Mouse (Mus musculus) embryonic facial prominence, embryonic 11.5 days (tissue): ENCODE measurements around the gene Tmem240. TPM values are rescaled to one million over a fixed set of nuclear protein-coding genes. Genes with fewer than 3 reads are reported as not detected.

Experiments used
- ATAC-seq: fragments of 200-750 bp; cut with Nextera tagmentation; replicated peaks from 2 replicates; pipeline ENCODE4 v1.8.0; 2017; ENCODE audit warnings: low read depth; ENCODE audit not compliant: insufficient number of reproducible peaks, low FRiP score, low TSS enrichment
- DNase-seq: peaks from one replicate; pipeline ENCODE4 v3.0.0-alpha.2; 2015; ENCODE audit warnings: low spot score
- H3K27ac ChIP-seq: fragments of 300-500 bp; sonication (generic); replicated peaks from 2 replicates; pipeline ENCODE4 v1.5.1; 2014; ENCODE audit warnings: mild to moderate bottlenecking, low read depth, low read length, control low read depth
- H3K27me3 ChIP-seq: fragments of 300-500 bp; sonication (generic); 2 replicates; pipeline ENCODE4 v1.6.1; 2014; ENCODE audit warnings: mild to moderate bottlenecking, low read length, moderate library complexity, mixed read lengths; ENCODE audit not compliant: control insufficient read depth, insufficient read depth
- H3K36me3 ChIP-seq: fragments of 300-500 bp; sonication (generic); replicated peaks from 2 replicates; pipeline ENCODE4 v1.6.1; 2014; ENCODE audit warnings: low read depth, mild to moderate bottlenecking, low read length, moderate library complexity, mixed read lengths; ENCODE audit not compliant: control insufficient read depth, insufficient read depth
- H3K4me1 ChIP-seq: fragments of 300-500 bp; sonication (generic); 2 replicates; pipeline ENCODE4 v1.6.1; 2014; ENCODE audit warnings: low read length, mixed read lengths; ENCODE audit not compliant: control insufficient read depth, insufficient read depth
- H3K4me2 ChIP-seq: fragments of 300-500 bp; sonication (generic); 2 replicates; pipeline ENCODE4 v1.6.1; 2014; ENCODE audit warnings: low read depth, mild to moderate bottlenecking, control low read depth, low read length, moderate library complexity
- H3K4me3 ChIP-seq: fragments of 300-500 bp; sonication (generic); 2 replicates; pipeline ENCODE4 v1.5.1; 2014; ENCODE audit warnings: low read depth, low read length, control low read depth
- H3K9ac ChIP-seq: fragments of 300-500 bp; sonication (generic); replicated peaks from 2 replicates; pipeline ENCODE4 v1.6.1; 2014; ENCODE audit warnings: mild to moderate bottlenecking, control low read depth, low read length
- H3K9me3 ChIP-seq: fragments of 300-500 bp; sonication (generic); replicated peaks from 2 replicates; pipeline ENCODE4 v1.6.1; 2016; ENCODE audit warnings: mild to moderate bottlenecking, low read length, inconsistent platforms, mixed read lengths; ENCODE audit not compliant: control insufficient read depth
- WGBS: fragments of 180-500 bp; shearing (Covaris S2); extraction: QIAGEN DNeasy Blood & Tissue Kit; methylation state at CpG from one replicate; pipeline ENCODE4 v1.1.7; 2014; 5-methylcytosine and 5-hydroxymethylcytosine counted together
- polyA plus RNA-seq: library from polyadenylated mRNA; unstranded; fragments of >200 nt; fragmentation: Nextera tagmentation; extraction: Ambion mirVana; gene quantifications from 2 replicates; pipeline ENCODE4 v1.2.1, GENCODE M21; 2014

Tmem240 gene
- polyA plus RNA-seq, 1 experiment from 2014 or later, result 0.56 TPM

GRCm38 (mm10) chr4:155775855-155776254 lies 41.3 kb downstream of the Tmem240 start:
- Histone ChIP-seq H3K27me3 (no peaks in the 10 kb centered on the region; the same call in 1 of the 2 replicates), H3K27ac (no peak overlapping the region)

GRCm38 (mm10) chr4:155776704-155777335 lies 42.2 kb downstream of the Tmem240 start:
- DNase-seq (no peak), ATAC-seq (no peak)
- Histone ChIP-seq H3K9ac (no peak overlapping the region), H3K4me1 (no peaks in the 10 kb centered on the region; the same call in 1 of the 2 replicates), H3K9me3 (no peaks in the 10 kb centered on the region), H3K4me2 (no peak overlapping the region), H3K27ac (no peak overlapping the region), H3K27me3 (no peaks in the 10 kb centered on the region; the same call in 1 of the 2 replicates), H3K4me3 (no peak overlapping the region), H3K36me3 (no peaks in the 10 kb centered on the region)
- WGBS, result 16% methylated on average over 2 of the region's 2 CpGs

More at GRCm38 (mm10) chr4:155775855-155776254, 41.3 kb downstream of the Tmem240 start:
- 83% methylated on average over 3 of the region's 3 CpGs for WGBS
- ATAC-seq (no peak), DNase-seq (no peak)
- Histone ChIP-seq H3K4me1 (no peaks in the 10 kb centered on the region; the same call in none of the 2 replicates), H3K9me3 (no peaks in the 10 kb centered on the region), H3K4me2 (no peak overlapping the region), H3K9ac (no peak overlapping the region), H3K36me3 (no peaks in the 10 kb centered on the region), H3K4me3 (no peak overlapping the region)

- no peak overlapping the region for H3K27ac ChIP-seq
- H3K9ac ChIP-seq, result no peak overlapping the region
- no peak overlapping the region for H3K4me3 ChIP-seq
- H3K27me3 ChIP-seq, result no peaks in the 10 kb centered on the region; the same call in 1 of the 2 replicates
- no peaks in the 10 kb centered on the region; the same call in 1 of the 2 replicates for H3K4me1 ChIP-seq
- no peaks in the 10 kb centered on the region for H3K36me3 ChIP-seq
- ATAC-seq (no peak), DNase-seq (no peak)
- H3K4me2 ChIP-seq, result no peak overlapping the region
- H3K9me3 ChIP-seq, result no peaks in the 10 kb centered on the region
- 67% methylated on average over 2 of the region's 2 CpGs for WGBS
Observed at GRCm38 (mm10) chr4:155777816-155778215, 43.2 kb downstream of the Tmem240 start.

- H3K4me2 ChIP-seq, result no peak overlapping the region
- WGBS, result 78% methylated on average over 4 of the region's 4 CpGs
- H3K27ac ChIP-seq, result no peak overlapping the region
- ATAC-seq (no peak), DNase-seq (no peak)
- H3K9me3 ChIP-seq, result no peaks in the 10 kb centered on the region
- H3K36me3 ChIP-seq, result no peaks in the 10 kb centered on the region
- no peak overlapping the region for H3K4me3 ChIP-seq
- H3K27me3 ChIP-seq, result no peaks in the 10 kb centered on the region
- H3K4me1 ChIP-seq, result no peaks in the 10 kb centered on the region
- H3K9ac ChIP-seq, result no peak overlapping the region
Observed at GRCm38 (mm10) chr4:155779498-155779897, 44.9 kb downstream of the Tmem240 start.

GRCm38 (mm10) chr4:155780895-155781294 lies 46.3 kb downstream of the Tmem240 start:
- H3K36me3 ChIP-seq, result no peaks in the 10 kb centered on the region
- ATAC-seq (no peak), DNase-seq (no peak)
- no peak overlapping the region for H3K4me2 ChIP-seq
- H3K4me3 ChIP-seq, result no peak overlapping the region
- H3K4me1 ChIP-seq, result no peaks in the 10 kb centered on the region
- no peak overlapping the region for H3K27ac ChIP-seq
- H3K27me3 ChIP-seq, result no peaks in the 10 kb centered on the region
- no peak overlapping the region for H3K9ac ChIP-seq
- WGBS, result 36% methylated on average over 6 of the region's 6 CpGs
- no peaks in the 10 kb centered on the region for H3K9me3 ChIP-seq

GRCm38 (mm10) chr4:155783486-155784080 lies 49.0 kb downstream of the Tmem240 start:
- H3K9ac ChIP-seq, result peak overlapping the region; percentile 83
- H3K4me2 ChIP-seq, result peak overlapping the region; percentile 74; the same call in 1 of the 2 replicates
- H3K4me1 ChIP-seq, result no peaks in the 10 kb centered on the region
- 41% methylated on average over 16 of the region's 16 CpGs for WGBS
- peak overlapping the region; percentile 52 for H3K4me3 ChIP-seq
- no peak for DNase-seq
- H3K27ac ChIP-seq, result no peak overlapping the region
- no peak for ATAC-seq
- no peaks in the 10 kb centered on the region for H3K36me3 ChIP-seq
- no peaks in the 10 kb centered on the region for H3K9me3 ChIP-seq
- no peaks in the 10 kb centered on the region for H3K27me3 ChIP-seq

GRCm38 (mm10) chr4:155784081-155784701 lies 49.6 kb downstream of the Tmem240 start:
- peak; percentile 85 for DNase-seq
- Histone ChIP-seq H3K4me3 (peak overlapping the region; percentile 52), H3K27me3 (no peaks in the 10 kb centered on the region), H3K9ac (peak overlapping the region; percentile 83), H3K27ac (peak overlapping the region; percentile 39), H3K4me1 (no peaks in the 10 kb centered on the region), H3K36me3 (no peaks in the 10 kb centered on the region), H3K9me3 (no peaks in the 10 kb centered on the region), H3K4me2 (peak overlapping the region; percentile 74)
- under 1% methylated on average over 52 of the region's 52 CpGs for WGBS
- peak; percentile 74 for ATAC-seq

GRCm38 (mm10) chr4:155785246-155785645 lies 50.6 kb downstream of the Tmem240 start:
- H3K27me3 ChIP-seq, result no peaks in the 10 kb centered on the region
- DNase-seq (no peak), ATAC-seq (no peak)
- no peak overlapping the region for H3K4me2 ChIP-seq
- no peak overlapping the region for H3K4me3 ChIP-seq
- H3K36me3 ChIP-seq, result no peaks in the 10 kb centered on the region
- H3K27ac ChIP-seq, result no peak overlapping the region
- no peaks in the 10 kb centered on the region for H3K4me1 ChIP-seq
- H3K9me3 ChIP-seq, result no peaks in the 10 kb centered on the region
- WGBS, result 78% methylated on average over 10 of the region's 10 CpGs
- H3K9ac ChIP-seq, result no peak overlapping the region
